Mouse (Mus musculus): ENCODE results near the gene Cmtm8. TPM values are rescaled to one million over a fixed set of nuclear protein-coding genes. Genes with fewer than 3 reads are reported as not detected.

Cmtm8 gene
- total RNA-seq, 2 experiments from 2014 or later = 3.1 to 4.3 TPM

GRCm38 (mm10) chr9:114785432-114786125 is 58.4 kb downstream of the Cmtm8 start:
- no peak for DNase-seq

- DNase-seq = peak; percentile 79
Measured at GRCm38 (mm10) chr9:114781526-114782212, 62.3 kb downstream of the Cmtm8 start, which contains the start of gene Cmtm7. TSS of gene Cmtm7 (minus strand) at chr9:114781856.

- peak; percentile 64 for DNase-seq
Measured at GRCm38 (mm10) chr9:114780746-114781525, 63.0 kb downstream of the Cmtm8 start.

GRCm38 (mm10) chr9:114779984-114780745 is 63.8 kb downstream of the Cmtm8 start:
- DNase-seq = no peak

GRCm38 (mm10) chr9:114778877-114779276 is 65.1 kb downstream of the Cmtm8 start:
- DNase-seq = no peak

- no peak for DNase-seq
Measured at GRCm38 (mm10) chr9:114778047-114778390, 65.9 kb downstream of the Cmtm8 start.

GRCm38 (mm10) chr9:114777178-114778046 is 66.5 kb downstream of the Cmtm8 start:
- no peak for DNase-seq

GRCm38 (mm10) chr9:114776361-114776760 is 67.6 kb downstream of the Cmtm8 start:
- no peak for DNase-seq

GRCm38 (mm10) chr9:114775272-114775671 is 68.7 kb downstream of the Cmtm8 start:
- peak; percentile 67 for DNase-seq

GRCm38 (mm10) chr9:114774629-114775028 is 69.3 kb downstream of the Cmtm8 start:
- no peak for DNase-seq

- DNase-seq = no peak
Measured at GRCm38 (mm10) chr9:114771565-114771964, 72.4 kb downstream of the Cmtm8 start.

- no peak for DNase-seq
Measured at GRCm38 (mm10) chr9:114770224-114770623, 73.7 kb downstream of the Cmtm8 start.

- no peak for DNase-seq
Measured at GRCm38 (mm10) chr9:114768066-114768465, 75.9 kb downstream of the Cmtm8 start.

GRCm38 (mm10) chr9:114767507-114767906 is 76.4 kb downstream of the Cmtm8 start:
- no peak for DNase-seq

GRCm38 (mm10) chr9:114767030-114767429 is 76.9 kb downstream of the Cmtm8 start:
- DNase-seq = peak; percentile 36

GRCm38 (mm10) chr9:114763341-114763740 is 80.6 kb downstream of the Cmtm8 start:
- DNase-seq = peak; percentile 46

GRCm38 (mm10) chr9:114761848-114762247 is 82.1 kb downstream of the Cmtm8 start:
- DNase-seq = no peak

- DNase-seq = no peak
Measured at GRCm38 (mm10) chr9:114760353-114760752, 83.6 kb downstream of the Cmtm8 start.

- no peak for DNase-seq
Measured at GRCm38 (mm10) chr9:114759886-114760285, 84.1 kb downstream of the Cmtm8 start.

GRCm38 (mm10) chr9:114758801-114759200 is 85.2 kb downstream of the Cmtm8 start:
- DNase-seq = no peak

GRCm38 (mm10) chr9:114758272-114758671 is 85.7 kb downstream of the Cmtm8 start:
- DNase-seq = no peak
